Mouse (Mus musculus): ENCODE results near the gene Ccr6. TPM values are rescaled to one million over a fixed set of nuclear protein-coding genes. Genes with fewer than 3 reads are reported as not detected.

Gene Ccr6
- polyA plus RNA-seq, 1 experiment from 2014 or later: not detected

- DNase-seq (ENCODE audit: low spot score) (no peak), ATAC-seq (replicated peaks; ENCODE audit: low FRiP score) (no peak)
- Histone ChIP-seq H3K4me1 (replicated peaks; ENCODE audit: control insufficient read depth, insufficient read depth, low read length) (no peaks in the 10 kb centered on the region), H3K4me2 (no peak overlapping the region), H3K27ac (ENCODE audit: low read depth, low read length) (no peak overlapping the region), H3K27me3 (replicated peaks; ENCODE audit: control insufficient read depth, insufficient read depth, low read length) (no peaks in the 10 kb centered on the region), H3K4me3 (ENCODE audit: low read depth, low read length) (no peak overlapping the region), H3K9ac (ENCODE audit: low read depth, low read length) (no peak overlapping the region), H3K9me3 (ENCODE audit: control insufficient read depth, low read length) (no peaks in the 10 kb centered on the region), H3K36me3 (ENCODE audit: control insufficient read depth, insufficient read depth, low read length) (no peaks in the 10 kb centered on the region)
- WGBS: 75% methylated on average over 5 of the region's 5 CpGs
Observed at GRCm38 (mm10) chr17:8206691-8207090, 29.2 kb upstream of the Ccr6 start.

DNA sequence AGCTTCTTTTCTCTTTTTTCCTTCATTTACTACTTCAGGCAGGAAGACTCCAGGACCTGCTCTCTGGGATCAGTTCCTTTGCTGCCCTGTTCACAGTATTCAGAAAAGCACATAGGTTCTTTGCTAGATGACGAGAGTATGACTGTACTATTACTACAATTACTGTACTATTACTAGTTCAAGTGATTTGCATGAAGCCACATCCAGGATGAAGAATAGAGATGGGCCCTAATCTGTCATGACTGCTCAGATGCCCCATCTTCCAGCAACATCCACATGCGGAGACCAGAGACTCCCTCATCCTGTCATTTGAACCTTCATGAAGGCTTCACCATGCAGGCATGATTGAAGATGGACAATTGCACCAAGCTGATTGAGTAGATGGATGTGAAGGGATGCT is 26.1 kb upstream of the Ccr6 start:
- no peaks in the 10 kb centered on the region for H3K36me3 ChIP-seq (ENCODE audit: control insufficient read depth, insufficient read depth, low read length)
- WGBS: 82% methylated on average over 2 of the region's 2 CpGs
- H3K9ac ChIP-seq (ENCODE audit: low read depth, low read length): no peak overlapping the region
- DNase-seq (ENCODE audit: low spot score): no peak
- H3K4me3 ChIP-seq (ENCODE audit: low read depth, low read length): no peak overlapping the region
- no peaks in the 10 kb centered on the region for H3K27me3 ChIP-seq (replicated peaks; ENCODE audit: control insufficient read depth, insufficient read depth, low read length)
- no peaks in the 10 kb centered on the region for H3K4me1 ChIP-seq (replicated peaks; ENCODE audit: control insufficient read depth, insufficient read depth, low read length)
- no peak overlapping the region for H3K4me2 ChIP-seq
- H3K27ac ChIP-seq (ENCODE audit: low read depth, low read length): no peak overlapping the region
- no peak for ATAC-seq (replicated peaks; ENCODE audit: low FRiP score)
- H3K9me3 ChIP-seq (ENCODE audit: control insufficient read depth, low read length): no peaks in the 10 kb centered on the region

GRCm38 (mm10) chr17:8210170-8210569 is 25.7 kb upstream of the Ccr6 start:
- H3K27ac ChIP-seq (ENCODE audit: low read depth, low read length): no peak overlapping the region
- 69% methylated on average over 3 of the region's 3 CpGs for WGBS
- DNase-seq (ENCODE audit: low spot score): no peak
- no peak overlapping the region for H3K9ac ChIP-seq (ENCODE audit: low read depth, low read length)
- no peaks in the 10 kb centered on the region for H3K36me3 ChIP-seq (ENCODE audit: control insufficient read depth, insufficient read depth, low read length)
- no peaks in the 10 kb centered on the region for H3K4me1 ChIP-seq (replicated peaks; ENCODE audit: control insufficient read depth, insufficient read depth, low read length)
- no peak overlapping the region for H3K4me2 ChIP-seq
- no peaks in the 10 kb centered on the region for H3K27me3 ChIP-seq (replicated peaks; ENCODE audit: control insufficient read depth, insufficient read depth, low read length)
- ATAC-seq (replicated peaks; ENCODE audit: low FRiP score): no peak
- no peaks in the 10 kb centered on the region for H3K9me3 ChIP-seq (ENCODE audit: control insufficient read depth, low read length)
- H3K4me3 ChIP-seq (ENCODE audit: low read depth, low read length): no peak overlapping the region

GRCm38 (mm10) chr17:8210675-8211074 is 25.2 kb upstream of the Ccr6 start:
- DNase-seq (ENCODE audit: low spot score) (no peak), ATAC-seq (replicated peaks; ENCODE audit: low FRiP score) (no peak)
- 62% methylated on average over 10 of the region's 10 CpGs for WGBS
- Histone ChIP-seq H3K4me3 (ENCODE audit: low read depth, low read length) (no peak overlapping the region), H3K9ac (ENCODE audit: low read depth, low read length) (no peak overlapping the region), H3K4me1 (replicated peaks; ENCODE audit: control insufficient read depth, insufficient read depth, low read length) (no peaks in the 10 kb centered on the region), H3K27ac (ENCODE audit: low read depth, low read length) (no peak overlapping the region), H3K9me3 (ENCODE audit: control insufficient read depth, low read length) (no peaks in the 10 kb centered on the region), H3K36me3 (ENCODE audit: control insufficient read depth, insufficient read depth, low read length) (no peaks in the 10 kb centered on the region), H3K27me3 (replicated peaks; ENCODE audit: control insufficient read depth, insufficient read depth, low read length) (no peaks in the 10 kb centered on the region), H3K4me2 (no peak overlapping the region)

GRCm38 (mm10) chr17:8211399-8211798 is 24.4 kb upstream of the Ccr6 start:
- H3K4me1 ChIP-seq (replicated peaks; ENCODE audit: control insufficient read depth, insufficient read depth, low read length): no peaks in the 10 kb centered on the region
- DNase-seq (ENCODE audit: low spot score): no peak
- no peak for ATAC-seq (replicated peaks; ENCODE audit: low FRiP score)
- WGBS: 79% methylated on average over 6 of the region's 6 CpGs
- no peak overlapping the region for H3K4me2 ChIP-seq
- H3K4me3 ChIP-seq (ENCODE audit: low read depth, low read length): no peak overlapping the region
- no peaks in the 10 kb centered on the region for H3K9me3 ChIP-seq (ENCODE audit: control insufficient read depth, low read length)
- no peak overlapping the region for H3K27ac ChIP-seq (ENCODE audit: low read depth, low read length)
- no peaks in the 10 kb centered on the region for H3K27me3 ChIP-seq (replicated peaks; ENCODE audit: control insufficient read depth, insufficient read depth, low read length)
- H3K9ac ChIP-seq (ENCODE audit: low read depth, low read length): no peak overlapping the region
- no peaks in the 10 kb centered on the region for H3K36me3 ChIP-seq (ENCODE audit: control insufficient read depth, insufficient read depth, low read length)

DNA sequence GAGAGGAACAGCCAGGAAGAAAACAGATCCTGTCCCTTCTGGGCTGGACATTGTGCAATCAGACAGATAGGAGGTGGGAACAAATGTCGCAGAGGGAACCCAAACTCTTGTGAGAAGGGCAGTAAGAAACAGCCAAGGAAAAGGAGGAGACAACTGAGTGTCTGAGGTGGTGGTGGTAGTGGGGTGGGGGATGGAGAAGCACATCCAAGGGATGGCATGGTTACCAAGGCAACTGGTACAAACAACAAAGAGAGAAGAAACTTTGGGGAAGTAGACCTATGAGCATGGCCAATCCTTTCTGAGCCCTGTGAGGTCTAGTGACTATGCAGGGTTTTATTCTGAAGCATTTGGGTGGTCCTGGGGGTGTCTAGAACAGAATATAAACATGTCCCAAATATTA is 21.5 kb upstream of the Ccr6 start:
- no peak overlapping the region for H3K9ac ChIP-seq (ENCODE audit: low read depth, low read length)
- no peak for DNase-seq (ENCODE audit: low spot score)
- no peak overlapping the region for H3K4me2 ChIP-seq
- H3K4me3 ChIP-seq (ENCODE audit: low read depth, low read length): no peak overlapping the region
- H3K36me3 ChIP-seq (ENCODE audit: control insufficient read depth, insufficient read depth, low read length): no peaks in the 10 kb centered on the region
- no peak overlapping the region for H3K27ac ChIP-seq (ENCODE audit: low read depth, low read length)
- H3K4me1 ChIP-seq (replicated peaks; ENCODE audit: control insufficient read depth, insufficient read depth, low read length): no peaks in the 10 kb centered on the region
- H3K9me3 ChIP-seq (ENCODE audit: control insufficient read depth, low read length): no peaks in the 10 kb centered on the region
- no peak for ATAC-seq (replicated peaks; ENCODE audit: low FRiP score)
- H3K27me3 ChIP-seq (replicated peaks; ENCODE audit: control insufficient read depth, insufficient read depth, low read length): no peaks in the 10 kb centered on the region
- WGBS: 68% methylated on average over 1 of the region's 1 CpGs

DNA sequence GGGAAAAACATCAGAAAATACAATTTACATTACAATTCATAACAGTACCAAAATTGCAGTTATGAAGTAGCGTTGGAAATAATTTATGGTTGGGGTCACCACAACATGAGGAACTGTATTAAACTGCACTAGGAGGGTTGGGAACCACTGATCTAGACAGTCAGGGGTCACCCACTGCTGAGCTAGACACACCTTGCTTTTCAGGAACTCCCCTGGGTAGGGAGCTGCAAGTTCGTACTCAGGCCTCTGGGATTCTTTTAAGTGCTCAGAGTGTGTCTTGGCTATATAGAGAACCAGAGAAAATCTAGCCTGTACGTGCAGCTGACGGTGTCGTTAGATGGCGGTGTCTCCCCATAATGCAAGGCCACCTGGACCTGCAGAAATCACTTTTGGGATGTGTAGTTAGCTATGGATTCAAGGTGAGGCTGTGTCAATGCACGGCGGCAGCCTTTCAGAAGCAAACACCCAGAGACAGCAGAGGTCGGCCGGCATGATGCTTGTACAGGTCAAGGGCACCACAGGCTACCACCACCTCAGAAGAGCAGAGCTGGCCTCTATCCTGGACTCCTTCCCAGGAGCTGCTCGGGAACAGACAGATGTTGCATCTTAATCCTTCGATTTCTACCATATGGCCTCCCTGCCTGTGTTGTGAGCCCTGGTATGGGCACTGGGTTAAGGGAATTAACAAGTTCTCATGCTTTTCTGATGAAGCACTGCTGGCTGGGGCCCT is 20.7 kb upstream of the Ccr6 start:
- WGBS: 81% methylated on average over 12 of the region's 12 CpGs
- no peak for ATAC-seq (replicated peaks; ENCODE audit: low FRiP score)
- H3K9me3 ChIP-seq (ENCODE audit: control insufficient read depth, low read length): no peaks in the 10 kb centered on the region

DNA sequence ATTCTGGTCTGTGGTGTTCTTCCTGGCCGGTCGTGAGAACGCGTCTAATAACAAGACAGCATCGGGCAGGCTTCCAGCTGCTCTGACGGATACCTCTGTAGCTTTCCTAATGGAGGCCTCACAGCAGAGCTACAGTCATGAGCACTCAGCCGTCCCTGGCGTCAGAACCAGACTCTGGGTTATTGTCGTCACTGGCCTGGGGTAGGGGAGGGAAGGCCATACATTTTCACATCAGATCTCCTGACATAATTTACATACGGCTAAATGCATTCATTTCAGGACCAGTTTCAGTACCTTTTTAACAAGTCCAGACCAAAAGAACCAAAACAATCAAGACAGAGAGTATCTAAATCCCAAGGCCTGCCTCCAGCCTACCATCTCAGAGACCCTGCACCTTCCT is 12.6 kb upstream of the Ccr6 start:
- no peaks in the 10 kb centered on the region for H3K36me3 ChIP-seq (ENCODE audit: control insufficient read depth, insufficient read depth, low read length)
- no peak overlapping the region for H3K27ac ChIP-seq (ENCODE audit: low read depth, low read length)
- no peak overlapping the region for H3K4me2 ChIP-seq
- H3K9ac ChIP-seq (ENCODE audit: low read depth, low read length): no peak overlapping the region
- no peaks in the 10 kb centered on the region for H3K27me3 ChIP-seq (replicated peaks; ENCODE audit: control insufficient read depth, insufficient read depth, low read length)
- no peaks in the 10 kb centered on the region for H3K4me1 ChIP-seq (replicated peaks; ENCODE audit: control insufficient read depth, insufficient read depth, low read length)
- DNase-seq (ENCODE audit: low spot score) (no peak), ATAC-seq (replicated peaks; ENCODE audit: low FRiP score) (no peak)
- H3K9me3 ChIP-seq (ENCODE audit: control insufficient read depth, low read length): no peaks in the 10 kb centered on the region
- 92% methylated on average over 10 of the region's 10 CpGs for WGBS
- no peak overlapping the region for H3K4me3 ChIP-seq (ENCODE audit: low read depth, low read length)

More for the DNA sequence above, 20.7 kb upstream of the Ccr6 start:
- Histone ChIP-seq H3K27ac (ENCODE audit: low read depth, low read length) (no peak overlapping the region), H3K9ac (ENCODE audit: low read depth, low read length) (no peak overlapping the region), H3K4me1 (replicated peaks; ENCODE audit: control insufficient read depth, insufficient read depth, low read length) (no peaks in the 10 kb centered on the region), H3K4me3 (ENCODE audit: low read depth, low read length) (no peak overlapping the region), H3K4me2 (no peak overlapping the region), H3K27me3 (replicated peaks; ENCODE audit: control insufficient read depth, insufficient read depth, low read length) (no peaks in the 10 kb centered on the region), H3K36me3 (ENCODE audit: control insufficient read depth, insufficient read depth, low read length) (no peaks in the 10 kb centered on the region)
- DNase-seq (ENCODE audit: low spot score): no peak

DNA sequence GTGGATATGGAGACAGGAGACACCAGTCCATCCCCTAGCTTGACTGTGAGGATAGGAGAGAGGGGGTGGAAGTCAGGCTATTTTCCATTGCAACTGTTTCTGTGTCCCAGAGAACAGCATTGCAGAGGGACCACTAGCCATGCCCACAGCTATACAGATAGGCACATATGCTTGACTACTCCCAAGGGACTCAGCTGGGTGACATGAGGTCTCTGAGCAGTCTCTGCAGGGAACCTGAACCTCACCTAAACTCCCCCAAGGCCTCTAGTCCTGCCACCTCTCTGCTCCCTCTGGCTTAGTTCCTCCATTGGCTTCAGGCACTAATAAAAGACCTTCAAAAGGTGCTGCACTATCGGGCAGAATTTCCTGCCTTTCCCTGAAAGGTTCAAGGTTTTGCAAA is 11.8 kb upstream of the Ccr6 start:
- Histone ChIP-seq H3K9ac (ENCODE audit: low read depth, low read length) (no peak overlapping the region), H3K4me1 (replicated peaks; ENCODE audit: control insufficient read depth, insufficient read depth, low read length) (no peaks in the 10 kb centered on the region), H3K27ac (ENCODE audit: low read depth, low read length) (no peak overlapping the region), H3K4me2 (no peak overlapping the region), H3K36me3 (ENCODE audit: control insufficient read depth, insufficient read depth, low read length) (no peaks in the 10 kb centered on the region), H3K9me3 (ENCODE audit: control insufficient read depth, low read length) (no peaks in the 10 kb centered on the region), H3K27me3 (replicated peaks; ENCODE audit: control insufficient read depth, insufficient read depth, low read length) (no peaks in the 10 kb centered on the region), H3K4me3 (ENCODE audit: low read depth, low read length) (no peak overlapping the region)
- WGBS: 55% methylated on average over 1 of the region's 1 CpGs
- ATAC-seq (replicated peaks; ENCODE audit: low FRiP score): no peak
- no peak for DNase-seq (ENCODE audit: low spot score)

All from liver, embryonic 11.5 days (tissue).